Mouse (Mus musculus) embryonic fibroblast, embryonic 13.5 days (primary cell): ENCODE results near the gene Map3k10.

Experiments used
- CTCF ChIP-seq: IDR thresholded peaks from 2 replicates; pipeline ENCODE4 v1.5.1; 2011; ENCODE audit warnings: mild to moderate bottlenecking, control low read depth, low read length, moderate library complexity, borderline replicate concordance; ENCODE audit not compliant: insufficient read depth
- POLR2A ChIP-seq: IDR thresholded peaks from 2 replicates; pipeline ENCODE4 v1.6.1; 2011; ENCODE audit warnings: low read depth, mild to moderate bottlenecking, control low read depth, low read length, moderate library complexity

- TF ChIP-seq POLR2A: no peak
- no peak for TF ChIP-seq CTCF
These were observed 12.6 kb upstream of the Map3k10 start for GRCm38 (mm10) chr7:27687043-27687442.
